Mouse (Mus musculus) spleen, adult 2 months (tissue): ENCODE results near the gene Fbrs.

Source experiments
- CTCF ChIP-seq: fragments of 200-500 bp; IDR thresholded peaks from 2 replicates; pipeline ENCODE4 v1.5.1; 2011; ENCODE audit warnings: mild to moderate bottlenecking, inconsistent platforms; ENCODE audit not compliant: insufficient read depth, insufficient read length, insufficient replicate concordance; ENCODE audit errors: extremely low read depth
- POLR2A ChIP-seq: fragments of 200-500 bp; IDR thresholded peaks from 2 replicates; pipeline ENCODE4 v1.6.1; 2011; ENCODE audit warnings: low read depth, low read length, inconsistent platforms

GRCm38 (mm10) chr7:127476336-127476735 lies 2.7 kb upstream of the Fbrs start:
- TF ChIP-seq POLR2A (no peak), CTCF (no peak)
